Mouse (Mus musculus): ENCODE results near the gene Wfdc2.
"Not testable (repeated sequence)": the region's sequence is repeated elsewhere in the genome, so short reads cannot be mapped to it uniquely, and the experiment has no call there.

Gene Wfdc2

DNA sequence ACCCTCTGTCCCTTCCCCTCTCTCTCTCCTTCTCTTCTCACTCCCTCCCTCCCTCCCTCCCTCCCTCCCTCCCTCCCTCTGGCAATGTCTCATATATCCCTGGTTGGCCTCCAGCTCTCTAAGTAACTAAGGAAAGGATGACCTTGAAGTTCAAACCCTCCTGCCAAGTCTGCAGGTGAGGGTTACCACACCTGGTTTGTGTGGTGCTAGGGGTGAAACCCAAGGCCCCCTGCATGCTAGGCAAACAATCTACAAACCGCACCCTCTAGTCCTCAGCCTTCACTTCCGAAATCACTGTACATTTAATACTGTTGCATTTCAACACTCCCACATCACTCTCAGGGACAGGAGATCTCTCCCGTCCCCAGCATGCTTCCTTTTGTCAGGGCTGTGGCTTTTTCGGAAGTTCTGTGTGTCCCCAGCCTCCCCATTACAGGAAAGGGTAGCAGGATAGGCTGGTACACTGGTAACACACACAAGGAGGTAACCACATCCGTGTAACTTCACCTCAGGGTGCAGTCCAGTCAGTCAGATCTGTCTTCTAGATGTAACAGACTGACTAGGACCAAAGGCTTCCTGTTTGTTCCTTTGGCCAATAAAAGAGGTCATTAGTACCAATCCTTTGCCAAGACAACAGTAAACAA is 17.6 kb upstream of the Wfdc2 start:
- DNase-seq (ENCODE audit: low read depth in 1 of 2, low spot score in 2 of 2), result no peak

- no peak for DNase-seq (ENCODE audit: low read depth in 1 of 2, low spot score in 2 of 2)
Measured at GRCm38 (mm10) chr2:164549338-164549737, 12.9 kb upstream of the Wfdc2 start.

DNA sequence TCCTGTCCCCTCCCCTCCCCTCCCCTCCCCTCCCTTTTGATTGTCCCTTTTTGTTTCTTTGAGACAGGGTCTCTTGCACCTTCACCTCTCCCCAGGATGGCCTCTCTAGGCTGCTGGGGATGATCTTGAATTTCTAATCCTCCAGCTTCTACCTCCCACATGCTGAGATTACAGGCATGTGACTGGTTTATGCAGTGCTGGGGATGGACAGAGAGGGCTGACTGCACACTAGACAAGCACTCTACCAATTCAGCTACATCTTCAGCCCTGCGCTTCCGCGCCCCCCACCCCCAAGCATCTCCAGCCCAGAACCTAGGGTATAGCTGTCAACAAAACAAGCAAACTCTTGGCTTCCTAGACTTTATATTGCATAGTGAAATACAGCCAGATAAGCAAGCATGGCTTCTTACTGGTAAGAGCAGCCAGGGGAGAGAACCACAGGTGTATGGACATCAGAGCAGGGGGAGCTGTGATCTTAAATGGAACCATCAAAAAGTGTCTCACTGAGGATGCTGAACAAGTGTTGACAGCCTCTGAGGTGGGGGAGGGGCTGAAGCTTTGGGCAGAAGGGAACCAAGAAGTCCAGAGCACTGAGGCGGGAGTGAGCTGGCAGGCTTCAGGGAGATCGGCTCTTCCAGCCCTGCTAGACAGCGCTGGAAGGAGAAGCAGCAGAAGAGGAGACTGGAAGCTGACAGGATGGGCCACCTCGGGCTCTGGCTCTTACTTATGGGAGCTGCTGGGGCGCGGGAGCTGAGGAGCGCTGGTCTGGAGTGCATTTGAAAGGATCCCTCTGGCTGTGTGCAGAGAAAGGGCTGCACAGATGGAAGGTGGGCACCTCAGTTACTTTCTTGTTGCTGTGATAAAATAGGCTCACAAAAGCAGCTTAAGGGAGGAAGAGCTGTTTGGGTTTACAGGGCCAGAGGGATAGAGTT is 12.0 kb upstream of the Wfdc2 start:
- DNase-seq (ENCODE audit: low read depth in 1 of 2, low spot score in 2 of 2), result no peak

- no peak for DNase-seq (ENCODE audit: low read depth in 1 of 2, low spot score in 2 of 2)
Measured at GRCm38 (mm10) chr2:164550895-164551269, 11.3 kb upstream of the Wfdc2 start.

GRCm38 (mm10) chr2:164551502-164551901 is 10.7 kb upstream of the Wfdc2 start:
- no peak for DNase-seq (ENCODE audit: low read depth in 1 of 2, low spot score in 2 of 2)

DNA sequence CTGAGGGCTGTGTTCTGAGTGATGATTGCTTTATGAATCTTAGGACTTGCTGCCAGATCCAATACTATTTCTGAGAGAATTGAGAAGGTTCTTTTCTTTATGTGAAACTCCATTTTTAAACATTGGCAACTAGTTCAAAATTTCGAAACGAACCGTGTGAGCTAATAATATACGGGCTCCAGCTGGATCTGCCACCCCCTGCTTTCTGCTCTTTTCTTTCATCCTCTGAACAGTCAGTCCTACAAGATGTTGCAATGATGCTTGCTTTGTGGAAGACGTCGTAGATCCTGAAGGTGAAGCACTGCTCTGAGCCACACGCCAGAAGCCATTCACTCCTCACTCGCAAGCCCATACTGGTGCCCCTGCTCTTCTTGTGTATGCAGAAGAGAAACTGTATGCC is 3.8 kb upstream of the Wfdc2 start:
- DNase-seq (ENCODE audit: low read depth in 1 of 2, low spot score in 2 of 2), result no peak

DNA sequence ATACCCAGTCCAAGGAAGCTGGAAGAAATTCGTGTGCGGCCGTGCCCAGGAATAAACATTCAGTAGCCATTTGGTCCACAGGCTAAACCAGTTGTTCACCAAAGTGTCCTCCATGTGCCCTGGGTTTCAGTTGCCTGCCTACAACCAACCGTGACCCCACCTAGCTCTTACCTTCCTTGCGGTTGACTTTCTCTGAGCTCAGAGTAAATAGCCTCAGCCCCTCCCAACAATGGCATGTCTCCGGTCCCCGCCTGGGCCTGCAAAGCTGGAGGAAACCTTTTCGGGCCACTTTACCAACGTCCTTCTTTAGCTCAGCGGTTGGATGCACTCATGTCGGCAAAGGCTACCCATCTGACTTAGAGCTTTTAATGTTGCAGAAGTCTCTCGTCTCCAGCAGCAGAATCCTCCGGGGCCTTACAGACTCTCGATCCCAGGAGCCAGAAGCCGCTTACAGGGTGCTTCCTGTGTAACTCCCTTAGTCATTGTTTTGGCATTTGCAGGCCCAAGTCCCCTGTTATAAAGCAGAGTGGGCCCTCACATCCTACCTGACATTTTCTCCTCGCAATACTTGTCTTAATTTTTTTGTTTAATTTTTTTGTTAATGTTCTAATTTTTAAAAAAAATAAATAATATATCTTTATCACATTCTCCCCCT is 3.1 kb upstream of the Wfdc2 start:
- no peak for DNase-seq (ENCODE audit: low read depth in 1 of 2, low spot score in 2 of 2)

- no peak for DNase-seq (ENCODE audit: low read depth in 1 of 2, low spot score in 2 of 2)
Measured at GRCm38 (mm10) chr2:164560106-164560505, 2.1 kb upstream of the Wfdc2 start.

DNA sequence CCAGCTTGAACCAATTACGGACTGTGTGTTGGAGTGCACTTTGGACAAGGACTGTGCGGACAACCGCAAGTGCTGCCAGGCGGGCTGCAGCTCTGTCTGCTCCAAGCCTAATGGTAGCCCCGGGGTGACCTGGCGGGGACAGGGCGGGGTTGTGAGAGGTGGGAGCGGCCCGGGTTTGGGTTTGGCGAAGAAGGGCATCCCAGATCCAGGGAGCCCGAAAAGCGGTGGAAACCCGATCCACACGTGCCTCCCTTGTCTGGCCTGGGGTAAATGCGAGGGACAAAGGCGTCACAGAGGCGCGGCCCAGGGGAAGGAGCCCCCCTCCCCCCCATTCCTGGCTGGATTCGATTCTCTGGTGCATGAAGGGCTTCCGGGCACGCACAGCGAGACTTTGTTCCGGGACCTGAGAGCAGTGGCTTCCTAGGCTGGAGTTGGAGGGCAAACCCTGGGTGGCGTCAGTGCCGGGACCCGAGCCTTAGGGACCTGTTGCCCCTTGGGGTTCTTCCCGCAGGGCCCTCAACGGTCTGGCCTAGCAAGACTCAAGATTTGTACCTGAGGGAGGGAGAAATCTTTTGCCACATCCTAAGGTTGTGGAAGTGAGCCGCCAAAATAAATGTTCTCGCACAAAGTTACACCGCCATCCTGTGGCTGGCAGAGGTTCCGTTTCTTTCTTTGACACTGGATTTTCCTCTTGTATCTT is 1.3 kb downstream of the Wfdc2 start:
- no peak for DNase-seq (ENCODE audit: low read depth in 1 of 2, low spot score in 2 of 2)

DNA sequence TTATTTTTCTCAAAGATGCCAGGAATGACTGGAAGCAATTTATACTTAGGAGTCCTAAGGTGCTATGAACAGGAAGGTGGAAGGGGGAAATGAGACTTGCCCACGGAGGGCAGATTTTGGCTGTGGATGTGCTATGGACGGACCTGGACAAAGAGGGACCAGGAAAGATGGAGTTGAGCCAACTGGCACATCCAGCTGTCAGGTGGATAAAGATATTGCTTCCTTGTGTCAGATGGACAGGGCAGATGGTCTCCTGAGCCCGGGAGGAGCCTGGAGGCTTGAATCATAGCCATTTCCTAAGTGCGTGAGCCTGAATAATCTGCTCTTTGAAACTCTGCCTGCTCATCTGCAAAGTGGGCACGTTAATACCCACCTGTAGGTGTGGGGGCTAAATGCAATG is 2.1 kb downstream of the Wfdc2 start:
- no peak for DNase-seq (ENCODE audit: low read depth in 1 of 2, low spot score in 2 of 2)

DNA sequence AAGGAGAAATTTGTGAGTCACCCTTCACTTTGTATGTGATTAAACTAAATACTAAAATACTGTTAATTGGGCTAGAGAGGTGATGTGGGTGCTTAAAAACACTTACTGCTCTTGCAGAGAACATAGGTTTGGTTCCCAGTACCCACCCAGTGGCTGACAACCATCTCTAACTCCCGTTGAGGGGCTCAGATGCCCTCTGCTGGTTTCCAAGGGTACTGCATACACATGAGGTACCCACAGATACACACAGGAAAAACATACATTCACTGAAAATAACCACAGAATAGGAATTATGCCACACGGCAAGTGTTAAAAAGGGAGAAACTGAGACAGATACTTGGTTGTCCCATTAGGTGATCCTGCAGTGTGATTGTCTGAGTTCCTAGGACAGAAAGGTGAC is 4.8 kb downstream of the Wfdc2 start:
- DNase-seq (ENCODE audit: low read depth in 1 of 2, low spot score in 2 of 2), result no peak

- DNase-seq (ENCODE audit: low read depth in 1 of 2, low spot score in 2 of 2), result no peak
Measured at GRCm38 (mm10) chr2:164567460-164567859, 5.2 kb downstream of the Wfdc2 start.

- not testable (repeated sequence) for DNase-seq (ENCODE audit: low read depth in 1 of 2, low spot score in 2 of 2)
Measured at GRCm38 (mm10) chr2:164573359-164573758, 11.1 kb downstream of the Wfdc2 start, which contains the start of gene Spint3. TSS of gene Spint3 (minus strand) at chr2:164573459.

GRCm38 (mm10) chr2:164585025-164585725 is 23.0 kb downstream of the Wfdc2 start, which contains the start of gene Wfdc6a:
TSS of gene Wfdc6a (minus strand) at chr2:164585447.
- DNase-seq (ENCODE audit: low read depth in 1 of 2, low spot score in 2 of 2), result not testable (repeated sequence)

- no peak for DNase-seq (ENCODE audit: low read depth in 1 of 2, low spot score in 2 of 2)
Measured at GRCm38 (mm10) chr2:164592014-164592413, 29.8 kb downstream of the Wfdc2 start.

GRCm38 (mm10) chr2:164593494-164593893 is 31.3 kb downstream of the Wfdc2 start, which contains the start of gene Eppin:
TSS of gene Eppin (minus strand) at chr2:164593594.
- DNase-seq (ENCODE audit: low read depth in 1 of 2, low spot score in 2 of 2), result no peak

GRCm38 (mm10) chr2:164600179-164600578 is 38.0 kb downstream of the Wfdc2 start:
- DNase-seq (ENCODE audit: low read depth in 1 of 2, low spot score in 2 of 2), result no peak

DNA sequence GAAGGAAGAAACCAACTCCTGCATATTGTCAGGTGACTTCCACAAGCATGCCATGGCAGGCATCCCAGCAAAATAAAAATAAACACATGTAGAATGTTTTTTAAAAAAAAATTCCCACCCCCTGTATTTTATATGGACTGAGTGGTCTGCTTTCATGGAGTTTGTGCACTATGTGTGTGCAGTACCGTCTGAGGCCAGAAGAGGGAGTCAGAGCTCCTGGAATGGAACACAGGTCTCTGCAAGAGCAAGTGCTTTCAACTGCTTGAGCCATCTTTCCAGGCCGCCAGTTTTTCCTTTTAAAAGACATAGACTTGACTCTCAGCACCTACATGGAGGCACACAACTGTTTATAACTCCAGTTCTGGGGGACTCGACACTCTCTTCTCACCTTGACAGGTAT is 41.3 kb downstream of the Wfdc2 start:
- no peak for DNase-seq (ENCODE audit: low read depth in 1 of 2, low spot score in 2 of 2)

GRCm38 (mm10) chr2:164604411-164604810 is 42.2 kb downstream of the Wfdc2 start:
- DNase-seq (ENCODE audit: low read depth in 1 of 2, low spot score in 2 of 2), result no peak

DNA sequence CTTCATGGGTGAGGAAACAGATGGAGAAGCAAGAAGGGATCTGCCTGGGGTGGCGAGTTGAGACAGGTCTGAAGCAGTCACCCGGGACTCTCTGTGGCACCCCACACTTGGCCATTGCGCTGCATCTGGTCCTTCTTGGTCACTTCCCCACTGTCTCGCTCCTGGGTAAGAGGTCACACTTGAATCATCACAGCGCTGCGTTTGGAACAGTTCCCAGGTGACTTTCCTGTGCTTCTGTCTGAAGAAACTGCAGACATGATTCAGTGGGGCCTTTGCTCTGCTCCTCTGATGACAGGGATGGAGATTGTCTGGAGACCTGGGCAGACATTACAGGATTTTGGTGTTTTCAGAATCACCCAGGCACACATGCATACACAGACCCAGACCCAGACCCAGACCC is 46.6 kb downstream of the Wfdc2 start:
- DNase-seq (ENCODE audit: low read depth in 1 of 2, low spot score in 2 of 2), result no peak

Data from monocyte, adult 2 months (primary cell).